Mouse (Mus musculus) hindbrain, embryonic 14.5 days (tissue): ENCODE data around the gene Tab1. TPM values are rescaled to one million over a fixed set of nuclear protein-coding genes. Genes with fewer than 3 reads are reported as not detected.
A peak's percentile ranks its signal among the peaks of the same experiment; 100 is the strongest.

ENCODE experiments used
- ATAC-seq: fragments of 200-750 bp; cut with Nextera tagmentation; 2 replicates; pipeline ENCODE4 v1.8.0; 2017; ENCODE audit warnings: moderate number of reproducible peaks, mild to moderate bottlenecking, moderate TSS enrichment, moderate library complexity; ENCODE audit not compliant: low FRiP score
- DNase-seq: peaks from one replicate; pipeline ENCODE4 v3.0.0-alpha.2; 2015; ENCODE audit warnings: low spot score
- H3K27ac ChIP-seq: fragments of 300-500 bp; sonication (generic); 2 replicates; pipeline ENCODE4 v1.5.1; 2014; ENCODE audit warnings: mild to moderate bottlenecking, moderate library complexity
- H3K27me3 ChIP-seq: fragments of 300-500 bp; sonication (generic); 2 replicates; pipeline ENCODE4 v1.6.1; 2014; ENCODE audit warnings: mild to moderate bottlenecking, low read length, mixed read lengths; ENCODE audit not compliant: control insufficient read depth, insufficient read depth
- H3K36me3 ChIP-seq: fragments of 300-500 bp; sonication (generic); replicated peaks from 2 replicates; pipeline ENCODE4 v1.6.1; 2014; ENCODE audit not compliant: control insufficient read depth, insufficient read depth
- H3K4me1 ChIP-seq: fragments of 300-500 bp; sonication (generic); replicated peaks from 2 replicates; pipeline ENCODE4 v1.6.1; 2014; ENCODE audit warnings: antibody characterized with exemption, low read length, mixed read lengths; ENCODE audit not compliant: control insufficient read depth, insufficient read depth
- H3K4me2 ChIP-seq: fragments of 300-500 bp; sonication (generic); replicated peaks from 2 replicates; pipeline ENCODE4 v1.6.1; 2014; ENCODE audit warnings: mild to moderate bottlenecking, moderate library complexity
- H3K4me3 ChIP-seq: fragments of 300-500 bp; sonication (generic); replicated peaks from 2 replicates; pipeline ENCODE4 v1.5.1; 2014; ENCODE audit warnings: mild to moderate bottlenecking, low read length
- H3K9ac ChIP-seq: fragments of 300-500 bp; sonication (generic); 2 replicates; pipeline ENCODE4 v1.6.1; 2014
- H3K9me3 ChIP-seq: fragments of 300-500 bp; sonication (generic); 2 replicates; pipeline ENCODE4 v1.6.1; 2016; ENCODE audit warnings: low read length; ENCODE audit not compliant: control insufficient read depth
- WGBS: fragments of 180-500 bp; shearing (Covaris S2); extraction: QIAGEN DNeasy Blood & Tissue Kit; methylation state at CpG from one replicate; pipeline ENCODE4 v1.1.7; 2014; 5-methylcytosine and 5-hydroxymethylcytosine counted together
- polyA plus RNA-seq: library from polyadenylated mRNA; unstranded; fragments of >200 nt; fragmentation: Nextera tagmentation; extraction: Ambion mirVana; gene quantifications from 2 replicates; pipeline ENCODE4 v1.2.1, GENCODE M21; 2014

Tab1 gene
- polyA plus RNA-seq, 1 experiment from 2014 or later: 36.1 TPM

- no peak overlapping the region for H3K9ac ChIP-seq
- WGBS: 95% methylated on average over 6 of the region's 6 CpGs
- no peak overlapping the region for H3K4me3 ChIP-seq
- H3K36me3 ChIP-seq: no peaks in the 10 kb centered on the region
- H3K9me3 ChIP-seq: no peaks in the 10 kb centered on the region
- no peak overlapping the region for H3K4me2 ChIP-seq
- H3K4me1 ChIP-seq: peaks cover 14% of the 10 kb centered on the region
- H3K27ac ChIP-seq: no peak overlapping the region
- no peaks in the 10 kb centered on the region for H3K27me3 ChIP-seq
- DNase-seq: no peak
- ATAC-seq: no peak
Observed at GRCm38 (mm10) chr15:80129982-80130381, 2.9 kb upstream of the Tab1 start.

GRCm38 (mm10) chr15:80130689-80131088 lies 2.2 kb upstream of the Tab1 start:
- H3K4me3 ChIP-seq: no peak overlapping the region
- no peak for ATAC-seq
- no peaks in the 10 kb centered on the region for H3K36me3 ChIP-seq
- H3K27ac ChIP-seq: no peak overlapping the region
- no peak overlapping the region for H3K9ac ChIP-seq
- no peak for DNase-seq
- no peak overlapping the region for H3K4me2 ChIP-seq
- no peaks in the 10 kb centered on the region for H3K27me3 ChIP-seq
- no peaks in the 10 kb centered on the region for H3K9me3 ChIP-seq
- WGBS: 87% methylated on average over 5 of the region's 5 CpGs
- peaks cover 14% of the 10 kb centered on the region for H3K4me1 ChIP-seq

- ATAC-seq: no peak
- 67% methylated on average over 6 of the region's 6 CpGs for WGBS
- DNase-seq: no peak
Observed at GRCm38 (mm10) chr15:80131421-80131820, 1.5 kb upstream of the Tab1 start.

GRCm38 (mm10) chr15:80132452-80132851 lies 475 bp upstream of the Tab1 start:
- peaks cover 14% of the 10 kb centered on the region for H3K4me1 ChIP-seq
- no peak for ATAC-seq
- H3K36me3 ChIP-seq: no peaks in the 10 kb centered on the region
- 85% methylated on average over 9 of the region's 9 CpGs for WGBS
- DNase-seq: no peak
- no peak overlapping the region for H3K9ac ChIP-seq
- no peak overlapping the region for H3K27ac ChIP-seq
- H3K9me3 ChIP-seq: no peaks in the 10 kb centered on the region
- peak overlapping the region; percentile 69; the same call in 1 of the 2 replicates for H3K4me3 ChIP-seq
- H3K27me3 ChIP-seq: no peaks in the 10 kb centered on the region
- H3K4me2 ChIP-seq: peak overlapping the region; percentile 83

More at GRCm38 (mm10) chr15:80131421-80131820, 1.5 kb upstream of the Tab1 start:
- H3K27me3 ChIP-seq: no peaks in the 10 kb centered on the region
- H3K4me2 ChIP-seq: no peak overlapping the region
- H3K27ac ChIP-seq: no peak overlapping the region
- no peaks in the 10 kb centered on the region for H3K9me3 ChIP-seq
- no peak overlapping the region for H3K9ac ChIP-seq
- no peaks in the 10 kb centered on the region for H3K36me3 ChIP-seq
- no peak overlapping the region for H3K4me3 ChIP-seq
- H3K4me1 ChIP-seq: peaks cover 14% of the 10 kb centered on the region

GRCm38 (mm10) chr15:80133682-80134449 lies 939 bp downstream of the Tab1 start:
- WGBS: 10% methylated on average over 14 of the region's 14 CpGs
- peak; percentile 14; the same call in 1 of the 2 replicates for ATAC-seq

GRCm38 (mm10) chr15:80134450-80134847 lies 1.5 kb downstream of the Tab1 start:
- Histone ChIP-seq H3K9me3 (no peaks in the 10 kb centered on the region), H3K4me1 (peaks cover 20% of the 10 kb centered on the region), H3K9ac (peak overlapping the region; percentile 83), H3K4me2 (peak overlapping the region; percentile 83), H3K36me3 (no peaks in the 10 kb centered on the region), H3K27ac (no peak overlapping the region), H3K4me3 (peak overlapping the region; percentile 69), H3K27me3 (no peaks in the 10 kb centered on the region)
- no peak for ATAC-seq
- WGBS: 48% methylated on average over 9 of the region's 9 CpGs
- no peak for DNase-seq

More at GRCm38 (mm10) chr15:80133682-80134449, 939 bp downstream of the Tab1 start:
- DNase-seq: no peak
- Histone ChIP-seq H3K9me3 (no peaks in the 10 kb centered on the region), H3K27ac (peak overlapping the region; percentile 99), H3K4me3 (peak overlapping the region; percentile 69), H3K36me3 (no peaks in the 10 kb centered on the region), H3K9ac (peak overlapping the region; percentile 83), H3K4me1 (peaks cover 20% of the 10 kb centered on the region), H3K27me3 (no peaks in the 10 kb centered on the region), H3K4me2 (peak overlapping the region; percentile 83)

- no peak overlapping the region for H3K9ac ChIP-seq
Observed at GRCm38 (mm10) chr15:80135499-80135898, 2.6 kb downstream of the Tab1 start.

GRCm38 (mm10) chr15:80136645-80137044 lies 3.7 kb downstream of the Tab1 start:
- H3K27ac ChIP-seq: no peak overlapping the region
- H3K4me1 ChIP-seq: peaks cover 20% of the 10 kb centered on the region
- DNase-seq (no peak), ATAC-seq (no peak)
- no peak overlapping the region for H3K4me3 ChIP-seq
- no peaks in the 10 kb centered on the region for H3K9me3 ChIP-seq
- H3K9ac ChIP-seq: no peak overlapping the region
- peaks cover 6% of the 10 kb centered on the region; the same call in 1 of the 2 replicates for H3K36me3 ChIP-seq
- no peaks in the 10 kb centered on the region for H3K27me3 ChIP-seq
- no peak overlapping the region for H3K4me2 ChIP-seq
- 97% methylated on average over 3 of the region's 3 CpGs for WGBS

More at GRCm38 (mm10) chr15:80135499-80135898, 2.6 kb downstream of the Tab1 start:
- ATAC-seq: no peak
- DNase-seq: no peak
- 97% methylated on average over 2 of the region's 2 CpGs for WGBS
- Histone ChIP-seq H3K9me3 (no peaks in the 10 kb centered on the region), H3K4me2 (no peak overlapping the region), H3K27me3 (no peaks in the 10 kb centered on the region), H3K4me3 (no peak overlapping the region), H3K4me1 (peaks cover 20% of the 10 kb centered on the region), H3K36me3 (no peaks in the 10 kb centered on the region), H3K27ac (no peak overlapping the region)

GRCm38 (mm10) chr15:80137945-80138791 lies 5.2 kb downstream of the Tab1 start:
- no peak for DNase-seq
- Histone ChIP-seq H3K9me3 (no peaks in the 10 kb centered on the region), H3K27ac (no peak overlapping the region), H3K36me3 (peaks cover 6% of the 10 kb centered on the region; the same call in 1 of the 2 replicates), H3K4me3 (no peak overlapping the region), H3K9ac (no peak overlapping the region), H3K4me1 (peaks cover 20% of the 10 kb centered on the region), H3K4me2 (no peak overlapping the region), H3K27me3 (no peaks in the 10 kb centered on the region)
- no peak for ATAC-seq
- WGBS: 61% methylated on average over 17 of the region's 17 CpGs
